In the genomic region with DNA sequence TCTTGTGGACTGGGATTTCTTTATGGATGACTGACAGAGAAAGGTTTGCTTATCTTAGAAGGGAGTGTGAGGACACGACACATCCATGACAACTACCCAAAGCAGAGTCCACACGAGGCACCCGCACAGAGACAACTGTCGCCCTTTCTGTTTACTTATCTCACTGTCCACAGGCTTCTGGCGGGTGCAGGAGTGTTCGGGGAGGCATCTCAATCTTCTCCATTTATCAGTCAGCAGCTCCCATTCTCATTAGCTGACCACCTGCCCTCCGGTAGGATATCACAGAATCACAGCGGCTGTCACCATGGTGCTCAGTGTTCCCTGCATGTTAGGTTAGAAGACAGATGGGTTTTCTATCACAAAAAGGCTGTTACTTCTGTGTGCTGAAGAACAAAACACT, we compare ENCODE assay signal across 11 mouse cellular contexts. TPM values are rescaled to one million over a fixed set of nuclear protein-coding genes. Genes with fewer than 3 reads are reported as not detected.
DNase-seq lines count a peak whose midpoint lies in the region; ATAC-seq and TF ChIP-seq lines count a peak whose summit lies in the region.
"Had no signal": no experiment of that assay in that cellular context is flagged by ENCODE, and none has a peak within 500 bp of the region (broad histone marks: within the 10 kb centered on the region; RNA-seq: fewer than 3 reads in every experiment).

No protein-coding gene starts in this region.

- H3K27me3 ChIP-seq in MEL (ENCODE audit: control insufficient read depth in 1 of 2, insufficient read depth in 2 of 2, low read length in 2 of 2), result no peaks in the 10 kb centered on the region
- no peaks in the 10 kb centered on the region for H3K27me3 ChIP-seq in liver, embryonic 12.5 days (replicated peaks)
- H3K27me3 ChIP-seq: hindbrain, embryonic 15.5 days had no signal

- DNase-seq in cerebellum, adult 9-10 months, result peak; percentile 1
- no peak for DNase-seq in cerebellum, adult 8-10 months
- DNase-seq in MEL (ENCODE audit: low read depth, low spot score), result peak; percentile 17
- DNase-seq in cerebellum, postnatal 36 days, result peak; percentile 23 to 27
- DNase-seq in thymus, postnatal 25 days, result no peak
- no peak for DNase-seq in heart, postnatal 36 days
- DNase-seq: lung, postnatal 14 days; right cerebral cortex, postnatal 14 days; thymus, postnatal 14 days had no signal

- peak; percentile 35 for ATAC-seq in liver, embryonic 12.5 days

- H3K79me2 ChIP-seq in MEL (ENCODE audit: control insufficient read depth, insufficient read depth, low read length, poor library complexity), result no peaks in the 10 kb centered on the region

- H3K36me3 ChIP-seq in MEL (ENCODE audit: control insufficient read depth in 1 of 2, insufficient read depth in 2 of 2, low read length in 2 of 2), result no peaks in the 10 kb centered on the region; a peak in 1 of 4 replicates
- no peaks in the 10 kb centered on the region for H3K36me3 ChIP-seq in liver, embryonic 12.5 days
- H3K36me3 ChIP-seq: hindbrain, embryonic 15.5 days had no signal

- no peak overlapping the region; a peak in 1 of 4 replicates for H3K4me3 ChIP-seq in MEL (ENCODE audit: control insufficient read depth in 1 of 2, insufficient read depth in 1 of 2, low read depth in 2 of 2, low read length in 2 of 2)
- H3K4me3 ChIP-seq in liver, embryonic 12.5 days, result no peak overlapping the region
- H3K4me3 ChIP-seq: hindbrain, embryonic 15.5 days had no signal

- TF ChIP-seq RAD21 in MEL (IDR thresholded peaks at IDR 0.05; ENCODE audit: low read depth, low read length), result no peak

- peaks cover 0 to 4% of the 10 kb centered on the region in 2 experiments; a peak in 2 of 4 replicates for H3K4me1 ChIP-seq in MEL (ENCODE audit: control insufficient read depth in 1 of 2, insufficient read depth in 2 of 2, low read length in 2 of 2)
- no peaks in the 10 kb centered on the region for H3K4me1 ChIP-seq in liver, embryonic 12.5 days
- H3K4me1 ChIP-seq: hindbrain, embryonic 15.5 days had no signal

- no peak overlapping the region for H3K27ac ChIP-seq in MEL (ENCODE audit: control insufficient read depth, low read depth, low read length)
- no peak overlapping the region for H3K27ac ChIP-seq in liver, embryonic 12.5 days
- H3K27ac ChIP-seq: hindbrain, embryonic 15.5 days had no signal

- no peak overlapping the region for H3K9ac ChIP-seq in MEL (ENCODE audit: control insufficient read depth, low read depth, low read length, poor library complexity, severe bottlenecking)
- no peak overlapping the region for H3K9ac ChIP-seq in liver, embryonic 12.5 days
- H3K9ac ChIP-seq: hindbrain, embryonic 15.5 days had no signal

- WGBS in liver, embryonic 12.5 days (ENCODE audit: insufficient replicate concordance), result 12% methylated on average over 8 of the region's 8 CpGs

- no peak for TF ChIP-seq CTCF in MEL (IDR thresholded peaks at IDR 0.05 in 2 of 3, conservative IDR thresholded peaks at IDR 0.05 in 1 of 3; ENCODE audit: control insufficient read depth in 1 of 3, insufficient read depth in 1 of 3, low read depth in 2 of 3, low read length in 3 of 3, poor library complexity in 1 of 3, severe bottlenecking in 1 of 3)

- no peak overlapping the region for H3K4me2 ChIP-seq in liver, embryonic 12.5 days
- H3K4me2 ChIP-seq: hindbrain, embryonic 15.5 days had no signal

- intact Hi-C loops in heart, postnatal 36 days (cut with DNase I), result no loop called here

- H3K9me3 ChIP-seq in MEL (replicated peaks; ENCODE audit: insufficient read depth, low read length), result no peaks in the 10 kb centered on the region
- H3K9me3 ChIP-seq in liver, embryonic 12.5 days (replicated peaks), result no peaks in the 10 kb centered on the region
- H3K9me3 ChIP-seq: hindbrain, embryonic 15.5 days had no signal

- no peak for TF ChIP-seq POLR2A in MEL (IDR thresholded peaks at IDR 0.05; ENCODE audit: control insufficient read depth in 1 of 2, insufficient read depth in 1 of 2, low read depth in 1 of 2, low read length in 2 of 2, poor library complexity in 1 of 2)

- peak; percentile 10 to 40; a peak in 1 of 4 replicates for TF ChIP-seq EP300 in MEL (IDR thresholded peaks at IDR 0.05; ENCODE audit: low read depth in 1 of 2, low read length in 2 of 2)

TF ChIP-seq in MEL, 35 proteins besides CTCF, POLR2A, EP300 and RAD21:
- TF ChIP-seq POLR2AphosphoS5 (IDR thresholded peaks at IDR 0.05; ENCODE audit: borderline replicate concordance, low read depth, low read length) (no peak), GABPA (IDR thresholded peaks at IDR 0.05; ENCODE audit: low read depth, low read length) (no peak), NELFE (IDR thresholded peaks at IDR 0.05; ENCODE audit: low read depth, low read length) (no peak), MAFK (IDR thresholded peaks at IDR 0.05; ENCODE audit: borderline replicate concordance, low read depth, low read length) (no peak)
TF ChIP-seq in MEL: peak in this region for 0.

RNA-seq across cellular contexts. Expression of a gene that starts 31.1 kb away (rescaled TPM):
- total RNA-seq in MEL (2012; rRNA removed), result 170 and 191 TPM in 2 replicates
- 100 to 1,000 TPM; 214 to 555 TPM for polyA plus RNA-seq in MEL (2012; ENCODE audit: insufficient read depth in 1 of 2, insufficient read length in 2 of 2, low read depth in 1 of 2, low replicate concordance in 2 of 2, missing spikeins in 1 of 2)
- 201 and 209 TPM in 2 replicates for polyA plus RNA-seq in liver, embryonic 12.5 days (2016; fragmentation: Nextera tagmentation; extraction: Ambion mirVana)
- total RNA-seq in heart, postnatal 36 days (2021), result 10 to 100 TPM; 38.9 to 49.3 TPM

Comparison
In these comparisons a context has a peak if more than half of its experiments do, and no peak if none do; other contexts are left out.
1. DNase-seq: peak in cerebellum, adult 9-10 months (single experiment), MEL (single experiment) and cerebellum, postnatal 36 days (2 of 2); none in cerebellum, adult 8-10 months (single experiment), thymus, postnatal 25 days (single experiment) and heart, postnatal 36 days (0 of 2).